Mouse (Mus musculus): ENCODE measurements around the gene Olfr1423. TPM values are rescaled to one million over a fixed set of nuclear protein-coding genes. Genes with fewer than 3 reads are reported as not detected.
"Not testable (repeated sequence)": the region's sequence is repeated elsewhere in the genome, so short reads cannot be mapped to it uniquely, and the experiment has no call there.

Gene Olfr1423
- not detected in 2 replicates for polyA plus RNA-seq (2011; ENCODE audit: insufficient read depth, insufficient read length, low replicate concordance, missing spikeins)

DNA sequence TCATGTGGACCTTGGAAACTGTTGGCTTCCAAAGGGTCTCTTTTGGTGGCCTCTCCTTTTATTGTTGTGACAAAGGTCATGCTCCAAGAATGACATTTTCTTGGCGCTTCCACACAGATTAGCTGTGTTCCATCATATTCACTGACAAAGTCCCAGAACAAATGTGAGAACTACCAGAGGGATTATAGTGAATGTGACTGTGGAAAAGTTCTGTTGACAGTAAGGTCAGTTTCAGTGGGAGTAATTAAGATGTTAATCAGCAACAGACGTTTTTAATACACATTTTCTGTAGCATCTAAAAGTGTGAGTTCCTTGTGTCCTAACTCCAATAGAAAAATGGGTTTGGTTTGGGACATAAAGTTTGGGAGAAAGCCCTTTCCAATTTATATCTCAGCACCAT lies at the start of gene Olfr1423:
Gene Olfr1423 (minus strand): TSS at position 101 of the 400 bp plus-strand sequence.
- Histone ChIP-seq H3K27ac (ENCODE audit: control insufficient read depth, insufficient read depth, low read depth, low read length, poor library complexity) (no peak within 1 kb of the TSS), H3K4me3 (replicated peaks; ENCODE audit: control insufficient read depth, low read depth, low read length) (no peak within 1 kb of the TSS), H3K4me1 (ENCODE audit: control insufficient read depth, insufficient read depth, low read length) (no peaks in the 10 kb centered on the region)
- WGBS: 67% methylated on average over 2 of the region's 2 CpGs
- TF ChIP-seq CTCF (IDR thresholded peaks at IDR 0.05; ENCODE audit: control insufficient read depth, insufficient read depth, low read length) (no peak), POLR2A (IDR thresholded peaks at IDR 0.05; ENCODE audit: borderline replicate concordance, control insufficient read depth, low read depth, low read length) (no peak)

DNA sequence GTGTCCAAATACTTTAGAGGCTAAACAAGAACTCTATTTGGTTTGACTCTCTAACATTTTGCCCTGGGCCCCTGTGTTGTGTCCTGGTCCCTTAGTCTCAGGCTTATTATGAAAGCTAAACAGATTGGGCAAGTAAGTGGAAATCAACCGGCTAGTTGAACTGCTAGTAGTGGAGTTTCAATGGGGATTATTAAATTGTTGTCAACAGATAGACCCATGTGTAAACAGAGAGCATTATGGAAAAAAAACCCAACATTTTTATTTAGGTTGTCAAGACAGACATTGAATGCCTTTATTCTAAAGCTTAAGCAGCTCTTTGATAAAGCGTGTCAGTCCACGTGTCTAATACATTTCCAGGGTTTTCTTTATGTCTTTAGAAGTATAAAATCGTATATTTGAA lies 36.5 kb upstream of the Olfr1423 start, which contains the start of gene Olfr1425:
Gene Olfr1425 (minus strand): TSS at position 101 of the 400 bp plus-strand sequence.
- H3K27ac ChIP-seq (ENCODE audit: control insufficient read depth, insufficient read depth, low read depth, low read length, poor library complexity); H3K4me1 ChIP-seq (ENCODE audit: control insufficient read depth, insufficient read depth, low read length); H3K4me3 ChIP-seq (replicated peaks; ENCODE audit: control insufficient read depth, low read depth, low read length): not testable (repeated sequence)
- WGBS: 78% methylated on average over 4 of the region's 4 CpGs

DNA sequence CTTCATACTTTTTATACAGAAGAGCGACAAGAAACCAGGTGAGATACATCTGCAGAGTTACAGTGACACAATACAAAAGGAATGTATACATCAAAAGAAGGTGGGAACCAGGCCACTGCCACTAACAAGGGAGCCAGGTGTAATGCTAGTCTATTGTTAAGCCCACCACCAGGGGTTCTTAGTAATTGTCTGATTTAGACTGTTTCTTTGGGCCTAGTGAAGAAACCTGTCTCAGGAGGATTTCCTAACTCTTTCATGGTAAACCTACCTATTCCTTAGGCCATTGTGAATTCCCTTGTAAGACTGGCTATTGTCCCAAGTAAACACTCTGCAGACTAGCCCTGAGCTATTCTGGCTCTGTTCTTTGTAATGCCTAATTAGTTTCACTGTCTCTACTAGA lies 28.4 kb upstream of the Olfr1423 start:
- H3K4me3 ChIP-seq (replicated peaks; ENCODE audit: control insufficient read depth, low read depth, low read length); H3K27ac ChIP-seq (ENCODE audit: control insufficient read depth, insufficient read depth, low read depth, low read length, poor library complexity); H3K4me1 ChIP-seq (ENCODE audit: control insufficient read depth, insufficient read depth, low read length): not testable (repeated sequence)
- 72% methylated on average over 1 of the region's 1 CpGs for WGBS

DNA sequence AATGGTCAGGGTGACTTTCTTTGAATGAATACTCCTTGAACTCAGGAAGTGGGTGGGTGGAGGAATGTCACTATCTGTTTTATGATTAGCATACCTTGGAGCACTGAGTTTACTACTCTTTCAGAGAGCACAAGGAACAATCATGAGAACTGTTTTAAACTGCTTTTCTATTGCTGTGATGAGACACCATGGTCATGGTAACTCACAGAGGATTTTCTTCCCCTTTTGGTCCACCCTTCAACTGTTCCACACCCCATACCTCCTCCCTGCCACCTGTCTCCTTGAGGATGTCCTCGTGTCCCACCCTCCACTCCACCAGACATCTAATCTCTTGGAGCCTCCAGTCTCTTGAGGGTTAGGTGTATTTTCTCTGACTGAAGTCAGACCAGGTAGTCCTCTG lies 26.7 kb upstream of the Olfr1423 start:
- 60% methylated on average over 1 of the region's 1 CpGs for WGBS
- not testable (repeated sequence) for H3K4me3 ChIP-seq (replicated peaks; ENCODE audit: control insufficient read depth, low read depth, low read length); H3K4me1 ChIP-seq (ENCODE audit: control insufficient read depth, insufficient read depth, low read length); H3K27ac ChIP-seq (ENCODE audit: control insufficient read depth, insufficient read depth, low read depth, low read length, poor library complexity)

DNA sequence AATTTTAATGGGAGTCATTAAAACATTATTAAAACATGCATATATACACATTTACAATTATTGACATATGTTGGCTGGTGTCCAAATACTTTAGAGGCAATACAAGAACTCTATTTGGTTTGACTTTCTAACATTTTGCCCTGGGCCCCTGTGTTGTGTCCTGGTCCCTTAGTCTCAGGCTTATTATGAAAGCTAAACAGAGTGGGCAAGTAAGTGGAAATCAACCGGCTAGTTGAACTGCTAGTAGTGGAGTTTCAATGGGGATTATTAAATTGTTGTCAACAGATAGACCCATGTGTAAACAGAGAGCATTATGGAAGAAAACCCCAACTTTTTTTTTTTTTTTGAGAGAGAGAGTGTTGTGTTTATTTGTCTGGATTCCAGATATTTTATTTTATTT lies 21.5 kb upstream of the Olfr1423 start, which contains the start of gene Olfr1424:
Gene Olfr1424 (minus strand): TSS at position 101 of the 400 bp plus-strand sequence.
- H3K4me1 ChIP-seq (ENCODE audit: control insufficient read depth, insufficient read depth, low read length); H3K27ac ChIP-seq (ENCODE audit: control insufficient read depth, insufficient read depth, low read depth, low read length, poor library complexity); H3K4me3 ChIP-seq (replicated peaks; ENCODE audit: control insufficient read depth, low read depth, low read length): not testable (repeated sequence)
- WGBS: 82% methylated on average over 1 of the region's 1 CpGs

DNA sequence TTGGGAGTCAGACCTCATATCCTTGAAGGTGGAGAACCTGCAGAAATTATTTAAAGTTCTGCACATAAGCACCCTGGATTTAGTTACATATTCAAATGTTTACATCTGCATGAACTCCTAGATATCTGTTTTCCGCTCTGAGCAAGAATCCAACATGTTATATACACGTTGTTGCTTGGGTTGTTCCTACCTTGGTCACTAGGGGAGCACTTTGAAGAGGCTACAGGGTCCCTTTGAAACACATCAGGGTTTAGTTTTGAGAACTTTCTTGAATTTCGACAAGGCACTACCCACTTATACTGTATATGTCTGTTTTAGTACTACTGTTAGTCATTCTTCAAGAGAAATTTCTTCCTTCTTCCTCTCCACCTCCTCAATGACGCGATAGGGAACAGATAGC lies 2.0 kb upstream of the Olfr1423 start:
- TF ChIP-seq CTCF (IDR thresholded peaks at IDR 0.05; ENCODE audit: control insufficient read depth, insufficient read depth, low read length): no peak
- TF ChIP-seq POLR2A (IDR thresholded peaks at IDR 0.05; ENCODE audit: borderline replicate concordance, control insufficient read depth, low read depth, low read length): no peak
- whole genome bisulfite sequencing: 82% methylated on average over 5 of the region's 5 CpGs
- H3K27ac ChIP-seq (ENCODE audit: control insufficient read depth, insufficient read depth, low read depth, low read length, poor library complexity): no peak overlapping the region
- H3K4me3 ChIP-seq (replicated peaks; ENCODE audit: control insufficient read depth, low read depth, low read length): no peak overlapping the region
- H3K4me1 ChIP-seq (ENCODE audit: control insufficient read depth, insufficient read depth, low read length): no peaks in the 10 kb centered on the region

DNA sequence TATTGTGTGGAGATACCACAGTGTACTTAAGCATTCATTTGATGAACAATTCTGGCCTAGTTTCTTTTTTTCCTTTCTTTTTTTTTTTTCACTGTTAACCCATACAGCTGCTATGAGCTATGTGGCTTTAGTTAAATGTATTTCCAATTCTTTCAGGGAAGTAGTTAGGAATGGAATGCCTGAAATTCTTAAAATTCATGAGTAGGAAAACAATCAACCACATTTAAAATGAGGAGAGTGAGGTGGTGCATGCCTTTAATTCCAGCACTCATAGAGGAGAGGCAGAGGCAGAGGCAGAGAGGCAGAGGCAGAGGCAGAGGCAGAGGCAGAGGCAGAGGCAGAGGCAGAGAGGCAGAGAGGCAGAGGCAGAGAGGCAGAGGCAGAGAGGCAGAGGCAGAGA lies 3.4 kb downstream of the Olfr1423 start:
- Histone ChIP-seq H3K27ac (ENCODE audit: control insufficient read depth, insufficient read depth, low read depth, low read length, poor library complexity) (no peak overlapping the region), H3K4me1 (ENCODE audit: control insufficient read depth, insufficient read depth, low read length) (no peaks in the 10 kb centered on the region), H3K4me3 (replicated peaks; ENCODE audit: control insufficient read depth, low read depth, low read length) (no peak overlapping the region)
- no peak for TF ChIP-seq POLR2A (IDR thresholded peaks at IDR 0.05; ENCODE audit: borderline replicate concordance, control insufficient read depth, low read depth, low read length)
- TF ChIP-seq CTCF (IDR thresholded peaks at IDR 0.05; ENCODE audit: control insufficient read depth, insufficient read depth, low read length): no peak

DNA sequence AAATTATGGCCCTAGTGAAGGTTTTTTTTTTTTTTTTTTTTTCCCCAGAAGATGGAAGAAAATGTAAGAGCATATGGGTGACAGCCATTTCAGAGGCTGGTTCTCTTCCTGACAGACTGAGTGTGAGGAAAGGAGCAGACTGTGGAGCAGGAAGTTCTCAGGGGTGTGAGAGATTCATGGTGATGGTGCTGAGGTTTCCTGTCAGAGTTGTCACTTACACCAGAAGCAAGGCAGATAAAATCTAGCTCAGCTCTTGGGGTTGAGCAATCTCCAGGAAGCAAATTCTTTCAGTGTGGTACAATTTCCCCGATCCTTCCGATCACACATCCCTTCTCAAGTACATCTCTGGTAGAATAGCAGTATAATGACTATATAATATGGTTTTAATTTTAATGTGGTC lies 14.5 kb downstream of the Olfr1423 start:
- no peak overlapping the region for H3K27ac ChIP-seq (ENCODE audit: control insufficient read depth, insufficient read depth, low read depth, low read length, poor library complexity)
- H3K4me3 ChIP-seq (replicated peaks; ENCODE audit: control insufficient read depth, low read depth, low read length): no peak overlapping the region
- H3K4me1 ChIP-seq (ENCODE audit: control insufficient read depth, insufficient read depth, low read length): peaks cover 4% of the 10 kb centered on the region; the same call in 1 of the 2 replicates
- 4% methylated on average over 2 of the region's 2 CpGs for WGBS
- TF ChIP-seq CTCF (IDR thresholded peaks at IDR 0.05; ENCODE audit: control insufficient read depth, insufficient read depth, low read length) (no peak), POLR2A (IDR thresholded peaks at IDR 0.05; ENCODE audit: borderline replicate concordance, control insufficient read depth, low read depth, low read length) (no peak)

DNA sequence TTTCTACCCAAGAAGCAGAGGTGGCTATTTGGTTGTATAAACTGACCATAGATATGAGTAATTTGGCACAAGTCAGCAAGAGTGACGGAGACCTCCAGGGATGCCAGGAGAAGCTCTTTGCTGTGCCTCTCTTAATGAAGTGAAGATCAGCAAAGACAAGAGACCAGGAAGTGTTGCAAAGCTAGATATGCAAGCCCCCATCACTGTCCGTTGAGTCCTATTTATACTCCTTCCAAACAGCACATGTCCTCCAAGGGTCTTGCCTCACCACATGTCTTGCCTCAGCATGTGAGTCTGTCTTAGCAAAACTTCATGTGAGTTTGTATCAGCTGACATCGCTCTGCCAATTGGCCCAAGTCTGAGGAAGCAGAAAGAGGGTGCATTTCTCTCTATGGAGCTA lies 15.8 kb downstream of the Olfr1423 start:
- no peak for TF ChIP-seq POLR2A (IDR thresholded peaks at IDR 0.05; ENCODE audit: borderline replicate concordance, control insufficient read depth, low read depth, low read length)
- TF ChIP-seq CTCF (IDR thresholded peaks at IDR 0.05; ENCODE audit: control insufficient read depth, insufficient read depth, low read length): no peak
- no peak overlapping the region for H3K4me3 ChIP-seq (replicated peaks; ENCODE audit: control insufficient read depth, low read depth, low read length)
- WGBS: 34% methylated on average over 3 of the region's 3 CpGs
- no peak overlapping the region; the same call in 1 of the 2 replicates for H3K27ac ChIP-seq (ENCODE audit: control insufficient read depth, insufficient read depth, low read depth, low read length, poor library complexity)
- H3K4me1 ChIP-seq (ENCODE audit: control insufficient read depth, insufficient read depth, low read length): peaks cover 4% of the 10 kb centered on the region; the same call in 1 of the 2 replicates
